ENCODE assay signal across 18 mouse cellular contexts in the genomic region with DNA sequence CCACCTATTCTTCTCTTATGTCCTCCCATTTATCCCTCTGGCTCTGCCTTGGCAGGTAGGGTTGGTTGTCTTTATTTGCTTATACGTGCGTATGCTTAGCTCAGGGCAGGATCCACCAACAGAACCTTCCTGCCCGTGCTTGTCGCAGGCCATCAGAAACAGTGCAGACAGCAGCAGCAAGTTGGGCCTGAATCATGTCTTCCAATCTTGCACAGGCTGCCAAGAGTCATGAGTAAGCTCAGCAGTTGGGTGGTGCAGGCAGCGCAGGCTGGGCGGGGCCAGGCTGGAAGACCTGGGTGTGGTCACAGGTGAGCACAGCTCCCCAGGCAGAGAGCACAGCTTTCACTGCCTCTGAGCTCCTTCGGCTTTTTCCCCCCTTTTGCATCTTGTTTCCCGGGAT. TPM values are rescaled to one million over a fixed set of nuclear protein-coding genes. Genes with fewer than 3 reads are reported as not detected.
DNase-seq lines count a peak whose midpoint lies in the region; ATAC-seq and TF ChIP-seq lines count a peak whose summit lies in the region.
"Had no signal": no experiment of that assay in that cellular context is flagged by ENCODE, and none has a peak within 500 bp of the region (broad histone marks: within the 10 kb centered on the region; RNA-seq: fewer than 3 reads in every experiment).

A gene (plus strand): TSS at position 327 of the 400 bp plus-strand sequence.

- TF ChIP-seq POLR2A in lung, adult 2 months (IDR thresholded peaks at IDR 0.05; ENCODE audit: borderline replicate concordance, extremely low read depth, low read depth, low read length) = no peak

- no peak within 1 kb of the TSS for H3K4me3 ChIP-seq in lung, adult 2 months (replicated peaks; ENCODE audit: extremely low read depth, low read depth, low read length)
- H3K4me3 ChIP-seq in limb, embryonic 15.5 days = peak within 1 kb of the TSS; percentile 12; the same call in 1 of the 2 replicates
- H3K4me3 ChIP-seq in midbrain, embryonic 15.5 days = no peak within 1 kb of the TSS
- H3K4me3 ChIP-seq: erythroblast, embryonic 14.5 days; heart, embryonic 15.5 days; layer of hippocampus, adult 2 months had no signal

- H3K36me3 ChIP-seq in limb, embryonic 15.5 days = no peaks in the 10 kb centered on the region
- H3K36me3 ChIP-seq in midbrain, embryonic 15.5 days (replicated peaks) = no peaks in the 10 kb centered on the region
- H3K36me3 ChIP-seq: heart, embryonic 15.5 days had no signal

- no peaks in the 10 kb centered on the region for H3K4me1 ChIP-seq in lung, adult 2 months (ENCODE audit: control insufficient read depth, insufficient read depth, low read length)
- H3K4me1 ChIP-seq in limb, embryonic 15.5 days = peaks cover 4% of the 10 kb centered on the region
- H3K4me1 ChIP-seq in midbrain, embryonic 15.5 days = no peaks in the 10 kb centered on the region
- H3K4me1 ChIP-seq: heart, embryonic 15.5 days had no signal

- ATAC-seq in common myeloid progenitor, adult 5-6 weeks (replicated peaks; ENCODE audit: low read depth, poor library complexity, severe bottlenecking) = peak; percentile 56; the same call in 1 of the 2 replicates
- ATAC-seq in limb, embryonic 15.5 days (ENCODE audit: insufficient number of reproducible peaks, low FRiP score, low TSS enrichment, low read depth) = peak; percentile 73; the same call in 1 of the 2 replicates
- no peak for ATAC-seq in midbrain, embryonic 15.5 days (replicated peaks)

- H3K4me2 ChIP-seq in limb, embryonic 15.5 days = no peak within 1 kb of the TSS
- H3K4me2 ChIP-seq in midbrain, embryonic 15.5 days = no peak within 1 kb of the TSS
- H3K4me2 ChIP-seq: heart, embryonic 15.5 days had no signal

- H3K27me3 ChIP-seq in limb, embryonic 15.5 days = no peaks in the 10 kb centered on the region
- H3K27me3 ChIP-seq in midbrain, embryonic 15.5 days (replicated peaks) = no peaks in the 10 kb centered on the region
- H3K27me3 ChIP-seq: heart, embryonic 15.5 days had no signal

- H3K27ac ChIP-seq in limb, embryonic 15.5 days = no peak within 1 kb of the TSS; the same call in 1 of the 2 replicates
- no peak within 1 kb of the TSS for H3K27ac ChIP-seq in midbrain, embryonic 15.5 days
- H3K27ac ChIP-seq: heart, embryonic 15.5 days; layer of hippocampus, adult 2 months had no signal

- 53% methylated on average over 8 of the region's 8 CpGs for WGBS in lung, adult 2 months
- 50% methylated on average over 8 of the region's 8 CpGs for WGBS in limb, embryonic 15.5 days
- WGBS in midbrain, embryonic 15.5 days = 71% methylated on average over 8 of the region's 8 CpGs

- peak; percentile 1 for DNase-seq in lung, postnatal 25 days (ENCODE audit: low spot score)
- no peak for DNase-seq in lung, adult 2 months
- DNase-seq in urinary bladder, postnatal 14 days (ENCODE audit: low spot score) = peak; percentile 87
- no peak for DNase-seq in layer of hippocampus, adult 18-20 months (ENCODE audit: low spot score in 2 of 2)
- DNase-seq in B cell, adult 2 months = no peak
- DNase-seq: adrenal gland, postnatal 25 days; cerebellum, postnatal 36 days; gastrocnemius, postnatal 25 days had no signal

- no peak within 1 kb of the TSS for H3K9ac ChIP-seq in limb, embryonic 15.5 days
- H3K9ac ChIP-seq in midbrain, embryonic 15.5 days = no peak within 1 kb of the TSS
- H3K9ac ChIP-seq: heart, embryonic 15.5 days had no signal

- no peak for TF ChIP-seq CTCF in lung, adult 2 months (IDR thresholded peaks at IDR 0.05; ENCODE audit: insufficient read depth, low read length)

- H3K9me3 ChIP-seq in limb, embryonic 15.5 days = no peaks in the 10 kb centered on the region
- no peaks in the 10 kb centered on the region for H3K9me3 ChIP-seq in midbrain, embryonic 15.5 days
- H3K9me3 ChIP-seq: heart, embryonic 15.5 days had no signal

RNA-seq across cellular contexts. Expression of the gene that starts here (rescaled TPM):
- 4.0 TPM in 1 of 2 replicates, not detected in the other for polyA plus RNA-seq in lung, adult 2 months (2012; rRNA removed)
- not detected in 2 replicates for total RNA-seq in common myeloid progenitor, adult 5-6 weeks (2017)
- polyA plus RNA-seq in limb, embryonic 15.5 days (2015; fragmentation: Nextera tagmentation; extraction: Ambion mirVana) = 54.3 and 64.2 TPM in 2 replicates
- not detected for total RNA-seq in layer of hippocampus, adult 18-20 months (2021)
- polyA plus RNA-seq in midbrain, embryonic 15.5 days (2015; fragmentation: Nextera tagmentation; extraction: Ambion mirVana) = 0.08 and 0.09 TPM in 2 replicates
- total RNA-seq: adrenal gland, postnatal 25 days; CH12.LX; gastrocnemius, postnatal 25 days; layer of hippocampus, adult 2 months; megakaryocyte, adult 5-6 weeks; neutrophil, adult 5-6 weeks had no signal
- polyA plus RNA-seq: erythroblast, embryonic 14.5 days; liver, embryonic 16.5 days had no signal

Comparison
In these comparisons a context has a peak if more than half of its experiments do, and no peak if none do; other contexts are left out.
1. RNA of the gene that starts here (polyA plus RNA-seq): 54.3 to 64.2 TPM in limb, embryonic 15.5 days; 4.0 TPM in lung, adult 2 months and 0.08 to 0.09 TPM in midbrain, embryonic 15.5 days; every median in the first group is over 10 times any median in the second.
2. DNase-seq: peak in lung, postnatal 25 days (single experiment) and urinary bladder, postnatal 14 days (single experiment); none in lung, adult 2 months (single experiment), layer of hippocampus, adult 18-20 months (0 of 2) and B cell, adult 2 months (0 of 2).
3. Peak in ATAC-seq in common myeloid progenitor, adult 5-6 weeks; RNA of the gene not detected or under 1 TPM.